Mouse (Mus musculus) liver, adult 2 months (tissue): ENCODE measurements around the gene Zbtb7b. TPM values are rescaled to one million over a fixed set of nuclear protein-coding genes. Genes with fewer than 3 reads are reported as not detected.

Source experiments
- DNase-seq: peaks from one replicate; pipeline ENCODE4 v3.0.0-alpha.2; 2011; ENCODE audit warnings: low read depth, low spot score; ENCODE audit errors: extremely low read depth
- H3K27ac ChIP-seq: fragments of 200-500 bp; replicated peaks from 2 replicates; pipeline ENCODE4 v1.5.1; 2012; ENCODE audit warnings: low read depth, mild to moderate bottlenecking, control low read depth, inconsistent platforms, low read length; ENCODE audit not compliant: insufficient read depth
- H3K27me3 ChIP-seq: fragments of 200-500 bp; 2 replicates; pipeline ENCODE4 v1.6.1; 2012; ENCODE audit warnings: mild to moderate bottlenecking, moderate library complexity, low read length, inconsistent platforms; ENCODE audit not compliant: control insufficient read depth, insufficient read depth
- H3K36me3 ChIP-seq: fragments of 200-500 bp; 2 replicates; pipeline ENCODE4 v1.6.1; 2012; ENCODE audit warnings: low read length, inconsistent platforms; ENCODE audit not compliant: control insufficient read depth, insufficient read depth
- H3K4me1 ChIP-seq: fragments of 200-500 bp; 2 replicates; pipeline ENCODE4 v1.6.1; 2011; ENCODE audit warnings: low read length; ENCODE audit not compliant: control insufficient read depth, insufficient read depth
- H3K4me3 ChIP-seq: fragments of 200-500 bp; 2 replicates; pipeline ENCODE4 v1.5.1; 2011; ENCODE audit warnings: low read depth, mild to moderate bottlenecking, control low read depth, low read length, moderate library complexity; ENCODE audit not compliant: insufficient read depth
- H3K79me2 ChIP-seq: fragments of 200-500 bp; 2 replicates; pipeline ENCODE4 v1.6.1; 2012; ENCODE audit warnings: inconsistent platforms, mild to moderate bottlenecking, low read length, moderate library complexity; ENCODE audit not compliant: control insufficient read depth, insufficient read depth
- H3K9ac ChIP-seq: fragments of 200-500 bp; 2 replicates; pipeline ENCODE4 v1.6.1; 2012; ENCODE audit warnings: low read depth, mild to moderate bottlenecking, control low read depth, inconsistent platforms, low read length
- CTCF ChIP-seq: fragments of 200-500 bp; IDR thresholded peaks from 2 replicates; pipeline ENCODE4 v1.5.1; 2011; ENCODE audit warnings: low read depth, low read length, control low read depth
- POLR2A ChIP-seq: fragments of 200-500 bp; IDR thresholded peaks from 2 replicates; pipeline ENCODE4 v1.6.1; 2011; ENCODE audit warnings: low read length, control low read depth; ENCODE audit not compliant: insufficient read depth; ENCODE audit errors: extremely low read depth
- WGBS: fragments of 180-500 bp; shearing (Covaris S2); methylation state at CpG from one replicate; pipeline ENCODE4 v1.1.7; 2018; 5-methylcytosine and 5-hydroxymethylcytosine counted together
- polyA plus RNA-seq: library from polyadenylated mRNA; depleted of rRNA; stranded (reverse); fragments of >200 nt; gene quantifications from 2 replicates; pipeline ENCODE4 v1.2.3, GENCODE M21; 2012
- total RNA-seq: library from RNA; depleted of rRNA; stranded (reverse); fragments of >200 nt; gene quantifications from 2 replicates; pipeline ENCODE4 v1.2.3, GENCODE M21; 2014

The Zbtb7b gene
- total and polyA plus RNA-seq, 2 experiments, result 28.9 to 85.0 TPM

DNA sequence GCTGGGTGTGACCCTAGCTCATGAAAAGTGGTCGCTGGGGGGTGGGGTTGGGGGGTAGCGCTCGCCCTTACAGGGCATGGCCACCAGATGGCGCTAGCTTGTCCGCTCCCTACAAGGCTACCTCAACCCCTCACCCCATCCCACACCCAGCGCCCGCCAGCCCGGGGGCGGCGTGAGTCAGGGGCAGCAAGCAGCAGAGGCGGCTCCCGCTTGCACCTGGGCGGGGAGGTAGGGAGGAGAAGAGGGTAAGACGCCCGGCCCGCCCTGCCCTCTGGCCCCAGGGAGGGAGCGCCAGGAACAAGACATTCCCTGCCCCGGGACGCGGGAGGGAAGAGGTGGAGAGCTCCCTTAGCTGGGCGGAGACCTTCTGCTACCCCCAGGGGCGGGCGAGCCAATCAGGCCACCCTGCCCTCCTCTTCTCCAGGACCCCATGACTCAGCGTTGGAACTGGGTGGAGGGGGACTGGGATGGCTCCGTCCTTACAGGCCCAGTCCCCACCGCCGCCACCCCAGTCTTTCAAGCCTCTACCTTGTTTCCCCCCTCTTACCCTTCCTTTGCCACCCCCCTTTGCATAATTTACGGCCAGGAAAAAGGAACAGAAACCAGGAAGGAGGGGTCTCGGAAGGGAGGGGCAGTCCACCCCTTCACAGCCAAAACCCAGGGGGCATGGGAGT is 16.0 kb downstream of the Zbtb7b start:
- H3K79me2 ChIP-seq, result peaks cover under 1% of the 10 kb centered on the region; the same call in 1 of the 2 replicates
- DNase-seq, result no peak
- no peak overlapping the region for H3K27ac ChIP-seq
- H3K4me1 ChIP-seq, result no peaks in the 10 kb centered on the region
- H3K9ac ChIP-seq, result peak overlapping the region; percentile 43
- peaks cover 6% of the 10 kb centered on the region; the same call in 1 of the 2 replicates for H3K36me3 ChIP-seq
- peak overlapping the region; percentile 33; the same call in 1 of the 2 replicates for H3K4me3 ChIP-seq
- no peaks in the 10 kb centered on the region for H3K27me3 ChIP-seq
- 52% methylated on average over 25 of the region's 29 CpGs for WGBS
- no peak for TF ChIP-seq POLR2A
- TF ChIP-seq CTCF, result peak; percentile 85

- H3K27ac ChIP-seq, result no peak overlapping the region
- no peak overlapping the region for H3K9ac ChIP-seq
- no peaks in the 10 kb centered on the region for H3K27me3 ChIP-seq
- H3K79me2 ChIP-seq, result no peaks in the 10 kb centered on the region
- no peaks in the 10 kb centered on the region for H3K4me1 ChIP-seq
- H3K4me3 ChIP-seq, result no peak overlapping the region
- H3K36me3 ChIP-seq, result peaks cover 6% of the 10 kb centered on the region; the same call in 1 of the 2 replicates
- no peak for TF ChIP-seq CTCF
- TF ChIP-seq POLR2A, result no peak
- DNase-seq, result no peak
- 85% methylated on average over 4 of the region's 4 CpGs for WGBS
Measured at GRCm38 (mm10) chr3:89377831-89378230, 16.7 kb downstream of the Zbtb7b start.

DNA sequence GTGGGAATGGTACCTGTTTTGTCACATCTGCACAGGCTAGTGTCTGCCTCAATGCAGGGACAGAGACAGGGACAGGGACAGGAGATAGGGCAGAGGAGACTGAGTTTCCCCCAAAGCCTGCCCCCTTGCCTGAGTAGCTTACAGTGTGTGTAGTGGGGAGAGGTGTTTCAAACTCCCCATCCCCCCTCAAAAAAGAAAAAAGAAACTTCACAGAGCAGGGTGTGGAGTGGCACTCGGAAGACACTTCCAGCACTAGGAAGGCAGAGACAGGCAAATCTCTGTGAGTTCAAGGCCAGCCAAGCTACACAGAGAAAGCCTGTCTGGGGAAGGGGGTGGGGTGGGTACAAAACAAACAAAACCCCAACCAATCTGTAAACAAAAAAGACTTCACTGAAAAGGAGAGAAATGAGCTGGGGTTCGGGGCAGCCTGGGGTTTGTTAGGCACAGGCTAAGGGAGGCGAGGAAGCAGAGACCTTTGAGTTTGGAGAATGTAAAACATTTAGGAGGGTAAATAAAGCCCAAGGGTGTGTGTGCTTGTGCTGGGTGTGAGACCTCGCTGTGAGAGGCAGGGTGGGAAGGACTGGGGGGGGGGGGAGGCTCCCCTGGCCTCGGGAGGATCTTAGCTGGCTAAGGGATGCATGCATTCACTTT is 20.9 kb downstream of the Zbtb7b start:
- Histone ChIP-seq H3K9ac (no peak overlapping the region), H3K4me1 (no peaks in the 10 kb centered on the region), H3K4me3 (no peak overlapping the region), H3K27me3 (no peaks in the 10 kb centered on the region), H3K27ac (no peak overlapping the region), H3K36me3 (peaks cover 2% of the 10 kb centered on the region; the same call in 1 of the 2 replicates), H3K79me2 (no peaks in the 10 kb centered on the region)
- no peak for DNase-seq
- WGBS, result 38% methylated on average over 5 of the region's 5 CpGs
- TF ChIP-seq POLR2A, result no peak

DNA sequence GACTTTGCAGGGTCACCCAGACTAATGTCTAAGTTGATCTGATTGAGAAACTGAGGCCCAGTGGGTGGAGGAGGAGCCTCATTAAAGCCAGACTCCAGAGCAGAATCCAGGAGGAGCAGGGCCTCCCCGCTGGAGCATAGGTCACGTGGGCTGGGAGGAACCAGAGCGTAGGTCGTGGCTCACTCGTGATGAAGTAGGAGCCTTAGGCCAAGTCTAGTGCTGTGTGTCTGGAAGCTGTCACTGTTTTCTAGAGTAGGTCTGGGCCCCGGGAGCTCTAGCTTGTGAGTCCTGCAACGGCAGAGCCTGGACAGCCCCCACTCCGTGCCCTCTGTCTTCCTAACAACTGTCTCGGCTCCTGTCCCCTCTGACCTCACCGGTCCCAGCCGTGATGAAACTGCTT is 27.2 kb downstream of the Zbtb7b start:
- H3K9ac ChIP-seq, result no peak overlapping the region
- peak; percentile 55 for DNase-seq
- no peak overlapping the region for H3K27ac ChIP-seq
- 21% methylated on average over 11 of the region's 11 CpGs for WGBS
- peak overlapping the region; percentile 20; the same call in 1 of the 2 replicates for H3K4me3 ChIP-seq
- H3K79me2 ChIP-seq, result no peaks in the 10 kb centered on the region
- H3K36me3 ChIP-seq, result no peaks in the 10 kb centered on the region
- H3K4me1 ChIP-seq, result peaks cover 2% of the 10 kb centered on the region; the same call in 1 of the 2 replicates
- H3K27me3 ChIP-seq, result no peaks in the 10 kb centered on the region
- TF ChIP-seq POLR2A (no peak), CTCF (no peak)

- H3K9ac ChIP-seq, result no peak overlapping the region
- H3K79me2 ChIP-seq, result no peaks in the 10 kb centered on the region
- no peak for DNase-seq
- H3K27ac ChIP-seq, result no peak overlapping the region
- 87% methylated on average over 20 of the region's 20 CpGs for WGBS
- TF ChIP-seq CTCF (no peak), POLR2A (no peak)
- H3K4me1 ChIP-seq, result peaks cover 2% of the 10 kb centered on the region; the same call in 1 of the 2 replicates
- no peaks in the 10 kb centered on the region for H3K27me3 ChIP-seq
- no peaks in the 10 kb centered on the region for H3K36me3 ChIP-seq
- no peak overlapping the region for H3K4me3 ChIP-seq
Measured at GRCm38 (mm10) chr3:89365486-89366414, 28.8 kb downstream of the Zbtb7b start.
